Mouse (Mus musculus) hindbrain, postnatal 0 days (tissue): ENCODE measurements around the gene Aldh3a2. TPM values are rescaled to one million over a fixed set of nuclear protein-coding genes. Genes with fewer than 3 reads are reported as not detected.
"Not testable (repeated sequence)": the region's sequence is repeated elsewhere in the genome, so short reads cannot be mapped to it uniquely, and the experiment has no call there.

Experiments
- ATAC-seq: fragments of 200-750 bp; cut with Nextera tagmentation; 2 replicates; pipeline ENCODE4 v1.8.0; 2017; ENCODE audit warnings: mild to moderate bottlenecking, moderate TSS enrichment, moderate library complexity
- DNase-seq: peaks from one replicate; pipeline ENCODE4 v3.0.0-alpha.2; 2015; ENCODE audit warnings: low spot score
- H3K27ac ChIP-seq: fragments of 300-500 bp; sonication (generic); 2 replicates; pipeline ENCODE4 v1.5.1; 2014; ENCODE audit warnings: mild to moderate bottlenecking
- H3K27me3 ChIP-seq: fragments of 300-500 bp; sonication (generic); 2 replicates; pipeline ENCODE4 v1.6.1; 2014; ENCODE audit warnings: low read length, mixed read lengths; ENCODE audit not compliant: insufficient read depth
- H3K36me3 ChIP-seq: fragments of 300-500 bp; sonication (generic); 2 replicates; pipeline ENCODE4 v1.6.1; 2014; ENCODE audit warnings: low read length, mixed read lengths; ENCODE audit not compliant: insufficient read depth
- H3K4me1 ChIP-seq: fragments of 300-500 bp; sonication (generic); 2 replicates; pipeline ENCODE4 v1.6.1; 2014; ENCODE audit warnings: antibody characterized with exemption, low read length, mixed read lengths; ENCODE audit not compliant: insufficient read depth
- H3K4me2 ChIP-seq: fragments of 300-500 bp; sonication (generic); 2 replicates; pipeline ENCODE4 v1.6.1; 2014; ENCODE audit warnings: low read depth, mild to moderate bottlenecking, low read length, moderate library complexity, mixed read lengths
- H3K4me3 ChIP-seq: fragments of 300-500 bp; sonication (generic); 2 replicates; pipeline ENCODE4 v1.5.1; 2014; ENCODE audit warnings: low read length
- H3K9ac ChIP-seq: fragments of 300-500 bp; sonication (generic); replicated peaks from 2 replicates; pipeline ENCODE4 v1.6.1; 2014; ENCODE audit warnings: mild to moderate bottlenecking, low read length, moderate library complexity, mixed read lengths
- H3K9me3 ChIP-seq: fragments of 300-500 bp; sonication (generic); 2 replicates; pipeline ENCODE4 v1.6.1; 2016; ENCODE audit warnings: low read length, mixed read lengths
- CTCF ChIP-seq: IDR thresholded peaks from 2 replicates; pipeline ENCODE4 v1.5.1; 2016; ENCODE audit warnings: antibody characterized with exemption, control low read depth, low read depth
- WGBS: fragments of 180-500 bp; shearing (Covaris S2); extraction: QIAGEN DNeasy Blood & Tissue Kit; methylation state at CpG from one replicate; pipeline ENCODE4 v1.1.7; 2014; 5-methylcytosine and 5-hydroxymethylcytosine counted together
- polyA plus RNA-seq: library from polyadenylated mRNA; unstranded; fragments of >200 nt; fragmentation: Nextera tagmentation; extraction: Ambion mirVana; gene quantifications from 2 replicates; pipeline ENCODE4 v1.2.1, GENCODE M21; 2015
- total RNA-seq: library from RNA; depleted of rRNA; stranded (reverse); fragments of >200 nt; gene quantifications from 2 replicates; pipeline ENCODE4 v1.2.3, GENCODE M21; 2014; rRNA removed

Gene Aldh3a2
- total RNA-seq (37.9 and 40.4 TPM in 2 replicates), polyA plus RNA-seq (36.2 and 37.3 TPM in 2 replicates)

- no peaks in the 10 kb centered on the region for H3K27me3 ChIP-seq
- peak within 1 kb of the TSS; percentile 95 for H3K27ac ChIP-seq
- H3K4me1 ChIP-seq: 0 out of 2 replicates have a peak, but pooled peaks cover 5% of the 10 kb centered on the region
- DNase-seq (peak; percentile 97), ATAC-seq (peak; percentile 99)
- no peaks in the 10 kb centered on the region for H3K9me3 ChIP-seq
- H3K4me3 ChIP-seq: peak within 1 kb of the TSS; percentile 61
- H3K4me2 ChIP-seq: peak within 1 kb of the TSS; percentile 57
- under 1% methylated on average over 58 of the region's 58 CpGs for WGBS
- H3K9ac ChIP-seq: peak within 1 kb of the TSS; percentile 78
- no peak; the same call in none of the 2 replicates for TF ChIP-seq CTCF
- peaks cover 17% of the 10 kb centered on the region for H3K36me3 ChIP-seq
Measured at GRCm38 (mm10) chr11:61266551-61267533, at the start of gene Aldh3a2. TSS of gene Aldh3a2 (minus strand) at chr11:61267464.

- Histone ChIP-seq H3K4me3 (no peak overlapping the region), H3K9me3 (no peaks in the 10 kb centered on the region), H3K9ac (no peak overlapping the region), H3K4me1 (no peaks in the 10 kb centered on the region), H3K36me3 (no peaks in the 10 kb centered on the region), H3K27me3 (no peaks in the 10 kb centered on the region), H3K4me2 (no peak overlapping the region), H3K27ac (no peak overlapping the region)
- TF ChIP-seq CTCF: no peak
- 72% methylated on average over 2 of the region's 2 CpGs for WGBS
- DNase-seq (no peak), ATAC-seq (no peak)
Measured at GRCm38 (mm10) chr11:61316864-61317263, 49.6 kb upstream of the Aldh3a2 start.

DNA sequence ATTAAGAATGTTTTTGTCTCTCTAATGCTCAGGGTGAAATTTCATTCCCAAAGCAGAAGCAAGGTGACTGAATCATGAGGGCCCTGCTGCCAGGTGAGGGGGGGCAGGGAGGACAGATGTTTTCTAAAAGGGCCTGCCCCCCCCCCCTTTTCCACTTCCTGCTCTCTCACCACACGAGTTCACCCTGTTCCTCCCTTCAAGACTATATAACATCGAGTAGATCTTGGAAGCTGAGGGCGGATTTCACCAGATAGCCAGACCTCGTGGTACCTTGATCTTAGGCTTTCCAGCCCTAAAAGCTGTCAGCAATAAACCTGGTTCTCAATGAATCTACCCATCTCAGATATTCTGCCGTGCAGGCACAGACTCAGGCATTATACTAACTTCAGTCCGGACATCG is 43.1 kb upstream of the Aldh3a2 start:
- Histone ChIP-seq H3K4me1 (no peaks in the 10 kb centered on the region), H3K4me2 (no peak overlapping the region), H3K9me3 (no peaks in the 10 kb centered on the region; the same call in 1 of the 2 replicates), H3K27me3 (no peaks in the 10 kb centered on the region), H3K4me3 (no peak overlapping the region), H3K36me3 (no peaks in the 10 kb centered on the region), H3K9ac (no peak overlapping the region), H3K27ac (no peak overlapping the region)
- WGBS: 74% methylated on average over 7 of the region's 7 CpGs
- no peak for TF ChIP-seq CTCF
- no peak for DNase-seq
- no peak for ATAC-seq

DNA sequence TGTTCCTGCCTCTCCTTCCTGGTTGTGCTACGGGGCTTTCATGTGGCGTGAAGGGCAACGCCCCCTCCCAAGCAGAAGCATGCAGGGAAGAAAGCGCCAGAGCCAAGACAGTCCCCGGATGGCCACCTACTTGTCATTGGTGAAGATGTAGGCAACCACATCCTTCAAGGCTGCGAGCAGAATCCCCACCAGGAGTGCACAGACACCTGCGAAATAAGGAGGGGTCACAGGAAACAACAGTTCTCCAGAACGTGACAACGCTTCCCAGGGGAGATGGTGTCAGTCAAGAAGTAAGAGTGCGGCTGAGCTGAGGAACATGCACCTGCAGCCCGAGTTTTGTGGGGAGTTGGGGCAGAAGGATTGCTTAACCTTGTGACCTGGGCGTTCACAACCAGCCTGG is 42.6 kb upstream of the Aldh3a2 start:
- Histone ChIP-seq H3K36me3 (no peaks in the 10 kb centered on the region), H3K27me3 (no peaks in the 10 kb centered on the region), H3K4me1 (no peaks in the 10 kb centered on the region), H3K9me3 (no peaks in the 10 kb centered on the region; the same call in 1 of the 2 replicates), H3K27ac (no peak overlapping the region), H3K9ac (no peak overlapping the region), H3K4me2 (no peak overlapping the region), H3K4me3 (no peak overlapping the region)
- TF ChIP-seq CTCF: no peak
- WGBS: 66% methylated on average over 12 of the region's 12 CpGs
- DNase-seq (no peak), ATAC-seq (no peak)

- Histone ChIP-seq H3K4me1 (no peaks in the 10 kb centered on the region), H3K27me3 (no peaks in the 10 kb centered on the region), H3K9ac (no peak overlapping the region), H3K27ac (no peak overlapping the region), H3K4me3 (no peak overlapping the region), H3K4me2 (no peak overlapping the region), H3K9me3 (no peaks in the 10 kb centered on the region; the same call in 1 of the 2 replicates), H3K36me3 (no peaks in the 10 kb centered on the region)
- TF ChIP-seq CTCF: no peak
- DNase-seq (no peak), ATAC-seq (no peak)
- 29% methylated on average over 7 of the region's 7 CpGs for WGBS
Measured at GRCm38 (mm10) chr11:61307795-61308194, 40.5 kb upstream of the Aldh3a2 start.

- no peak for ATAC-seq
- TF ChIP-seq CTCF: peak; percentile 35
Measured at GRCm38 (mm10) chr11:61305377-61305776, 38.1 kb upstream of the Aldh3a2 start.

DNA sequence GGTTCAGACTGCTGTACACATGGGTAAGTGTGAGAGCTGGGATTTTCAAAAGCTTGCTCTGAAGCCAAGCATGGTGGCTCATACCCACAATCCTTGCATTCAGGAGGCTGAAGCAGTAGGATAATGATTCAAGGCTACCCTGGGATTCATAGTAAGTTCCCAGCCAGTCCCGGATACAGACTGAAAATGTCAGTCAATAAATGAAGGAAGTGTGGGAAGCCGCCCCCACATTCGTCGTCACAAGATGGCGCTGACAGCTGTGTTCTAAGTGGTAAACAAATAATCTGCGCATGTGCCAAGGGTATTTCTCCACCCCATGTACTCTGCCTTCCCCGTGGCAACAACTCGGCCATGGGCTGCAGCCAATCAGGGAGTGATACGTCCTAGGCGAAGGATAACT is 37.3 kb upstream of the Aldh3a2 start:
- not testable (repeated sequence) for H3K27ac ChIP-seq, H3K4me3 ChIP-seq, ATAC-seq, H3K9me3 ChIP-seq, H3K9ac ChIP-seq, H3K27me3 ChIP-seq, DNase-seq, H3K36me3 ChIP-seq, H3K4me1 ChIP-seq, H3K4me2 ChIP-seq
- WGBS: 88% methylated on average over 6 of the region's 10 CpGs

More at GRCm38 (mm10) chr11:61305377-61305776, 38.1 kb upstream of the Aldh3a2 start:
- H3K36me3 ChIP-seq: no peaks in the 10 kb centered on the region
- DNase-seq: peak; percentile 29
- H3K27me3 ChIP-seq: no peaks in the 10 kb centered on the region
- WGBS: 79% methylated on average over 4 of the region's 4 CpGs
- H3K4me3 ChIP-seq: no peak overlapping the region
- no peak overlapping the region for H3K27ac ChIP-seq
- 0 out of 2 replicates have a peak, but pooled peaks cover 3% of the 10 kb centered on the region for H3K4me1 ChIP-seq
- no peak overlapping the region for H3K4me2 ChIP-seq
- H3K9me3 ChIP-seq: no peaks in the 10 kb centered on the region; the same call in 1 of the 2 replicates
- H3K9ac ChIP-seq: no peak overlapping the region
